Mouse (Mus musculus) WW6 (cell line): ENCODE data around the gene Sgk1.
"Not testable (repeated sequence)": the region's sequence is repeated elsewhere in the genome, so short reads cannot be mapped to it uniquely, and the experiment has no call there.

Experiments used
- DNase-seq: peaks from one replicate; pipeline ENCODE4 v3.0.0-alpha.2; 2013; ENCODE audit warnings: low read depth, low spot score

Gene Sgk1

DNA sequence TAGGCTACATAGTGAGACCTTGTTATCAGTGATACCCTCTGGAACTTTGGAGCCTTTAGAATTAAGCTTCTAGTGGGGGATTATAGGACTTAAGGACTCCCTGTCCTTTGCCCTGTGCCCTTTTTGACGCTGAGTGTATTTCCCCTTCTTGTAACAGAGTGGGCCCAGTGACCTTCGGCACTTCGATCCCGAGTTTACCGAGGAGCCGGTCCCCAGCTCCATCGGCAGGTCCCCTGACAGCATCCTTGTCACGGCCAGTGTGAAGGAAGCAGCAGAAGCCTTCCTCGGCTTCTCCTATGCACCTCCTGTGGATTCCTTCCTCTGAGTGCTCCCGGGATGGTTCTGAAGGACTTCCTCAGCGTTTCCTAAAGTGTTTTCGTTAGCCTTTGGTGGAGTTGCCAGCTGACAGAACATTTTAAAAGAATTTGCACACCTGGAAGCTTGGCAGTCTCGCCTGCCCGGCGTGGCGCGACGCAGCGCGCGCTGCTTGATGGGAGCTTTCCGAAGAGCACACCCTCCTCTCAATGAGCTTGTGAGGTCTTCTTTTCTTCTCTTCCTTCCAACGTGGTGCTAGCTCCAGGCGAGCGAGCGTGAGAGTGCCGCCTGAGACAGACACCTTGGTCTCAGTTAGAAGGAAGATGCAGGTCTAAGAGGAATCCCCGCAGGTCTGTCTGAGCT, 116.7 kb downstream of the Sgk1 start:
- DNase-seq = no peak

DNA sequence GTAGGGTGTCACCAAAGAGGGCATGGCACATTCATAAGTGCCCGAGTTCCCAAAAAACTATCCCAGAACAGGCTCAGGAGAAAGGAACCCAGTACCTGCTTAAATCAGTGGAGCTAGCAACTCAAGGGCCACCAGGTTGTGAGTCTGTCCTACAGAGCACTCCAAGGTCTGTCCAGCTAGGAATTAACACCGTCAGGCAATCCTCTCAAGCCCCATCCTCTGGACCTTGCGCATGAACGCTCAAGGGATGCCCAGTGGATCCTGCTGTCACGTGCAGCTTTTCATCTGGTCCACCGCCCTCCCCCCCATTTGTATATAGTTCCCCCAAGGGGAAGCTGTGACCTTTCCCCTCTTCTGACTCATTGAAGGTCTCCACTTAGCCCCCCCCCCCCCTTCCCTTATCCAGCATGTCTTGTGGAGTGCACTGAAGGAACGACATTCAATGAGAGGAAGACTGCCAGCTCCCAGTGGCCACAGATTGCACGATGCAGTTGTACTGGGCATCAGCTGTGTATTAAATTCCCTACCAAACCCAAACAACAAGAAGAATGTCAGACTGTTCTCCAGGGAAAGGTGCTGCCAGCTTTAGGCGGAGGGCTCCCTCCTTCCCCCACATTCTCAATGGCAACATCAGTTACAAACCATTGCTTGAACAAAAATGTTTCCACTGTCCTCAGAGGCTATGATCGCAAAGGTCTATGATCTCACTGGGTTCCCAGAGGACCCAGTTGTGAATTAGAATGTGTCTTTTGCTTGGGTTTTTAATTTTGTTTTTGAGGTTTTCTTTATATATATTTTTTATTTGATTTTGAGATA, 118.7 kb downstream of the Sgk1 start:
- no peak for DNase-seq

DNA sequence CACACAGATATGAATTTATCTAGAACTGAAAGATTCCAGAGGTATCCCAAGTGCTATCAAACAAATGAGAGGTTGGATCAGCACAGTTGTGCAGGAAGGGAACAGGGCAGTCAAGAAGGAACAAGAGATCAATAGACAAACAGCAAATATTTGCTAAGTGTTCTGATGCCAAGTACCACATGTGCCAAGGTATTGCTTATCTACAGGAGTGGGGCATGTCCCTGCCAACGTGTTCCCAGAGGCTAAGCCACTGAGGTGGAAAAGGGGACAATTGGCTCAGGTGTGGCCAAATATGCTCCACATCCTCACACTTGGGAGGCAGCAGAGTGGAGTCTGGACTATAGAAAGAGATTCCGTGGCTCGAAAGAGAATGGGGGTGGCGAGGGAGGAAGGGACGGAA, 119.6 kb downstream of the Sgk1 start:
- DNase-seq = no peak

DNA sequence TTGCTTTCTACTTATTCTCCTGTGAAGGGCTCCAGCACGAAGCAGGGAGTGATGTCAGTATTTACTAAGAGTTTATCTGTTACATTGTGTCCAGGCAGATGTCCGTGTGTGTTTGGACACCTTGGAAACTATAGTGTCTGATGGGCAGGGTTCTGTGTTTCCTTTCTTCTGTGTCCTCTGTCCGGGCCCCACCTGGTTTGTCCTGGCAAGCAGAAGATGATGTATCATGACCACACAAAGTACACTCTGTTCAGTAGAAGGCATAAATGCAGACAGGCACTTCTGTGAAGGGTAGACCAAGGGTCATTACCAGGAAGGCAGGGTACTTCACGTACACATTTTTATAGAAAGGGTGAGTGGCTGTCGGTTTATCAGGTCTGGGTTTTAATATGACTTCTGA, 122.8 kb downstream of the Sgk1 start:
- no peak for DNase-seq

DNA sequence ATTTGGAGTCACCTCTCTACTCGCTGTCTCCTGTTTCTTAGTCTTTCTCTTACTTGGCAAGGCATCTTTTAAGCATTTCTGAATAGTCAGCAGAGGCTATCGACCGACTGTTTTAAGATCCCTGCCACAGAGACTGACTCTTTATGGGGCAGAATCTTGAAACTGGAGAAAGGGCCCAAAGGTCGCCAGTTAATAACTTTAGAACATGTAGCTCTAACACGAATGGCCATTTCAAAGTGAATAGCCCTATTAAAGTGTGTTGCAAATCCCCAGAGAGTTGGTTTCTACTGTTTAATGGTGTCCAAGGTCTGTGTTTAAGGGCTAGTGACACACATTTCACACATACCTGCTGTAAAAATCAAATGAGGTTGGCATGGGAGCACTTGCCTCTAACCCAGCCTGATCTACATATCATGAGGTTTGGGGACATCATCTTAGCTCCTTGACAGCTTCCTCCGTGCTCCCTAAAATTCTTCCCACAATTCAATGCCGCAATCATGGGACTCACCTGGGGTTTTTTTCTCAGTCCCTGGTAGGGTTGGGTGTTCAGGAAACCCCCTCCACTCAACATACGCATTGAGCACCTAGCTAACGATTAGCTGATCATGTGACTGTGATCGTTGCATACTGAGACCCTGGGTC, 125.3 kb downstream of the Sgk1 start:
- DNase-seq = no peak

DNA sequence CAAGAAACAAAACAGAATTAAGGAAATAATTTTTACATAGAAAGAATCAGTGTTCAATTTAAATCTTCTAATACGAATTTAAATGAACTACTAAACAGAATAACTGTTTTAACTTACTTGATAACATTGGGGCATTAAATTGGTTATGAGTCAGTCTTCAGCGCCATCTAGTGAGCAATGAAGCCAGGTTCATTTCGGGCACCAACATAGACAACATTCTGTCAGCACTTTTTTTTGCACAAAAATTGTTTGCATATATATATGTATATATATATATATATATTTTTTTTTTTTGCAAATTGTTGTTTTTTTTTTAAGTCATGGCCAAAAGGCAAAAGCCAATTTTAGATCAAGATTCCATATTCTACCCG, 125.8 kb downstream of the Sgk1 start:
- no peak for DNase-seq

DNA sequence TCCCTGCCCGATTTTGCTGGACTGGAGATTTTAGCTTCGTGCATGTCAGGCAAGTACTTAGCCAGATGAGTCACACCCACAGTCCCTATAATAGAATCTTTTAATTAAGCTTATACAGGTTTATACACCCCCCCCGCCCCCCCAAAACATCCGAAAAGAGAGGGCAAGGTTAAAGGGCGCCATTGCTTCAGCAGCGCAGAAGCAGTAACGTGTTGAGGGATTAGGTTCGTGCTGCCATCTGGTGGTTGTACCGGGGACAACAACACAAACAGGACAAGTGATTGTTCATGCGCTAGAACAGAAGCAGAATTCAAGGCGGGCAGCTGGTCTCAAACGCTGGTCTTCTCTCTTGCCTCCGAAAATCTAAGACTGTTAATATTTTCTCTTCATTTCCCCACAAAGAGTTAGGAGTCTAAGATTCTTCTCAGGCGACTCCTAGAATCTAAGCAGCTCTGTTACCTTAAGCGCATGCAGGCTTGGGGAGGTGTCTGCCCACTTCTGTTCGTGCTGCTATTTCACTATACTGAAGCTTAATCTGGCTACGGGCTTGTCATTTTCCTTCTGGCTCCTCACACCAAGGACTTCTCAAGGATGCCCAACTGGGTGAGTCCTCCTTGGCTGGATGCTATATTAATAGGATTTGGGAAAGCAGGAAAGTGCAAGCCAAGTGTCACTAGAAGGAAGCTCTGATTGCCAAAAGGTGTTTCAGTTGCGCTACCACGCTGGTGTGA, 128.3 kb downstream of the Sgk1 start:
- peak; percentile 65 for DNase-seq

DNA sequence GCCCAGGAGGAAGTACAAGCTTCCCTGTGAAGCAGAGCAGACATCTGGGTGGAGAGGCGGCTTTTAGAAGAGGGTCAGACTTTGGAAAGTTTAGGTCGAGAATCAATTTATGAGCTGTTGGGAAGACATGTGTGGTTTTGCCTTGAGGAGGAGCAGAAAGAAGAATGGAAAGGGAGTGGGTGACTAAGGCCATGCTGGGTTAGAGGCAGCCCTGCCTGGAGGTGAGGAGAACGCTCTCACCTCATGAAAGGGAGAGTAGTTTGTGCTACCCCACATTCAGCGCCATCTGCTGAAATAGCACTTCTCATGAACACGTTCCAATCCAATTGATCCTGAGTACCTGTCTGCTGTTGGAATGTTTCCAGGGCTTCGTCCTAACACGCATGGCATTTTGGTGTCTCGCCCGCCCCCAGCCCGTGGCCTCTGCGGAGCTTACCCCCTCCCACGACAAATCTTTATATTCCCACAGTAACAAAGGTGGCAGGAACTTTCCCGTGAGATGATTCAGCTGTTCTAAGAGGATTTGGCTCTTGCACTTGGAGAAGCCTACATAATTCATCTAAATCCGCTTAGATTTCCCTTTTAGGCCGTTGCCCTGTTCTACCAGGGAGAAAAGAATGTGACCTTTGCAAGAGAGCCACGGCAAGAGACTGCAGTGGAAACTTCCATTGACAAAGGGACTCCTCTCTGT, 135.6 kb downstream of the Sgk1 start:
- no peak for DNase-seq

DNA sequence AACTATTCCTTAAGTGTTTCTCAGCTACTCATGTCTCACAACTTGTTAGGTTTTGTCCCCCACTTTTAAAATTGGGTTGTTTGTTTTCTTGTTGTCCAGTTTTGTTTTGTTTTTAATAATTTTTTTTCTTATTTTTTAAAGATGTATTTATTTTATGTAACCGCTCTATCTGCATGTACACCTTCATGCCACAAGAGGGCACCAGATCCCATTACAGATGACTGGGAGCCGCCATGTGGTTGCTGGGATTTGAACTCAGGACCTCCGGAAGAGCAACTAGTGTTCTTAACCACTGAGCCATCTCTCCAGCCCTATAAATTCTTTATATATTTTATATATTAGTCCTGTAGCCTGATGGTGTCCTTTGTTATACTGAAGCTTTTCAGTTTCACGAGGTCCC, 136.6 kb downstream of the Sgk1 start:
- DNase-seq = no peak

DNA sequence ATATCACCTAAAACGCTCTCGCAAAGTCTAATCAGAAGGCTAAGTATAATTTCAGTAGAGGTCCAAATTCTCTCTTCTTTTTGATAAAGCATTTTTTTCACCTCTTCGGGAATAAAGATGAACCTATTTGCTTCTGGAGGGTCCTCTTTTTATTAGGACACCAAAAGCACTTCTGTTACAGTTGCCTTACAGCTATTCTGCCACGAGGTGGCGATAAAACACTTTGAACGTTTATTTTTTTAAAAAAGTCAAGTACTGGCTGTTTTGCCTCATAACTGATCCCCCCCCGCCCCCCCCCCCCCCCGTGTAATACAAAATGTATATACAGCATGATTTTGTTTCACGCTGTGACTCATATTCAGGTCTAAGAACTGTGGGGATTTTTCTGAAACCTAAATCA, 152.3 kb downstream of the Sgk1 start:
- no peak for DNase-seq

DNA sequence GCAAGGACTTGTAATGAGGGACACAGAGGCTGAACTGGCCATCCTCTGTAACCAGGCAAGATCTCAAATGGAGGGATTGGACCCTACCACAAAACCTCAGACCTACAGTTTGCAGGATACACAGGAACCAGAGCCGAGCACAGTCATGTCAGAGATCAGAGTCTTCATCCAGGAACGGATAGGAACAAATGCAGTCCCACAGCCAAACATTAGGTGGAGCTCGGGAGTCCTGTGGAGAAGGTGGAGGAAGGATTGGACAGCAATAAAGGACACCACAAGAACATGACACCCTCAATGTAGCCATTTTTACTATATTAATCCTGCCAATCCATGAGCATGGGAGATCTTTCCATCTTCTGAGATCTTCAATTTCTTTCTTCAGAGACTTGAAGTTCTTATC, 154.3 kb downstream of the Sgk1 start:
- not testable (repeated sequence) for DNase-seq
